Mouse (Mus musculus): Measurements from ENCODE around the gene Cnp.
A peak's percentile ranks its signal among the peaks of the same experiment; 100 is the strongest.
"Not testable (repeated sequence)": the region's sequence is repeated elsewhere in the genome, so short reads cannot be mapped to it uniquely, and the experiment has no call there.

Gene Cnp

GRCm38 (mm10) chr11:100552842-100553241, 21.9 kb upstream of the Cnp start:
- DNase-seq (ENCODE audit: low read depth, low spot score): no peak

DNA sequence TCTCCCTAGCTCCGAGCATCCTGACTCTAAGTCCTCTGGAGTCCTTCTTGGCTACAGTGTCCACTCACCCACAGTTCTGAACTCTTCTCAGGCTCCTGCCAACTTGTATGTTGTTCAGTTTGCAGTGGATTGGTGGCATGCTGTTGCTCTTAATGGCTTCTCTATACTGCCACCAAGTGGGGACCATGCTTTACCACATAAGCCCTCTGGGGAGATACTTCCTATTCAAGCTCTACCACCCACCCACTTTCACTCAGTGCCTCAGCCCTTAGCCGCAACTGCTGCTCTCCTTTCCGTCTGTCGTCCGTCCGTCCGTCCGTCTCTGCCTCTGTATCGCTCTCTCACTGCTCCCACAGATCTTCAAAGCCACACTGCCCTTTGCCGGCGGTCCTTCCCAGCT, 19.1 kb upstream of the Cnp start:
- peak; percentile 67 for DNase-seq (ENCODE audit: low read depth, low spot score)

- DNase-seq (ENCODE audit: low read depth, low spot score): no peak
These were observed 17.1 kb upstream of the Cnp start for GRCm38 (mm10) chr11:100557563-100557962.

DNA sequence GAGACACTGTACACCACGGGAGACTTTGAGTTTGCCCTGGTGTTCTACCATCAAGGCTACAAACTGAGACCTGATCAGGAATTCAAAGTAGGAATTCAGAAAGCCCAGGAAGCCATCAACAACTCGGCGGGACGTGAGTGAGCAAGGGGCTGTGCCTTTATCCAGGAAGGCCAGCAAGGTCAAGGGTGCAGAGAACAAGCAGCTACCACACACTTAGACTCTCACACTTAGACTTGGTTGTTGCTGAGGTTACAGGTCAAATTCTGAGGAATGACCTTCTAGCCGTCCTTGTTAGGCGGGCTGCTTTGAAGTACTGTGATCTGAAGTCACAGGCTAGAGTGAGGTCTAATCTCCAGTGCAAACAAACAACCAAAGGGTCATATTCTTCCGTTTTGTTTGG, 15.2 kb upstream of the Cnp start:
- no peak for DNase-seq (ENCODE audit: low read depth, low spot score)

DNA sequence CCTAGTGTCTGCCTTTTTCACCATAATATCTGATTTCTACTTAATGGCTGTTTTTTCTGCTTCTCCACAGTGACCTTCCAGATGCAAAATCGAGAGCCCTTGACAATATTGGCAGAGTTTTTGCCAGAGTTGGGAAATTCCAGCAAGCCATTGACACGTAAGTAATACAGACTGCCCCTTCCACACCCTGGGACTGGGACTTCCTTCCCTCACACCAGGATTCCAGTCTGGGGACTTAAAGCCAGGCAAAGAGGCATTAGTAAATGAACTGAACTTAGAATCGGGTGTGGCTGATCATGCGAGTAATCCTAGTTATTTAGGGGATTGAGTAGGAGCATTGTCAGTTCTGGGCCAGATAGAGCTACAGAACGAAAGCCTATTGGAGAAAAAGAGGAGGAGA, 13.0 kb upstream of the Cnp start:
- DNase-seq (ENCODE audit: low read depth, low spot score): no peak

DNA sequence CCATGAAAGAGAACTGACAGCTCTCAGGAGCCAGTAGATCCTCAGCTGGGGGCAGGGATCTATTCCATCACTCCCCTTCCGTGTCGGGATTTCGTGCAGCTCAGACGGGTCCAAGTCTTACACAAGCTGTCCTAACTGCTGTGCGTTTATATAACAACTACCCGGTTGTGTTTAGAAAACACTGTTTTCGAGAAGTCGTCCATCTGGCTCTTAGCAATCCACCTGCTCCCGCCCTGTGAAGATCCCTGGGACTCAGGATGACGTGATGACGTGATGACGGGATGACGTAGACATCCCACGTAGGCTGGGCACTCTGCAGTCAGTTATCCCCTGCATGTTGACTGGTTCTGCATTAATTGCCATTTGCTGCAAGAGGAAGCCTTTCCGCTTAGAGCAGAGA, 10.4 kb upstream of the Cnp start:
- no peak for DNase-seq (ENCODE audit: low read depth, low spot score)

GRCm38 (mm10) chr11:100564703-100565102, 10.0 kb upstream of the Cnp start:
- no peak for DNase-seq (ENCODE audit: low read depth, low spot score)

DNA sequence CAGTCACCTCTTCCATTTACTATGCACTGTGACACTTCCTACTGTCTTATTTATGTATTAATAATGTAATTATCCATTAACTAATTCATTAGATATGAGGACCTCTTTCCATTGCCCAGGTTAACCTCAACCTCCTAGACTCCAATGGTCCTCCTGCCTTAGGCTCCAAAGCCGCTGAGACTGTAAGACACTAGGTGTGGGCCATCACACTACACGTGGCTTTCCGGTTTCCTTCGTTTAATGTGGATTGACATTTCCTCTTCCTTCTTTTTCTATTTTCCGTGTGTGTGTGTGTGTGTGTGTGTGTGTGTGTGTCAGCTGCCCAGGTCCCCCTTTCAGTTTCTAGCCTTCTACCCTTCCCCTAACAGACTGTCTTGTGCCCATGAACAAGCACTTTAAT, 7.5 kb upstream of the Cnp start:
- DNase-seq (ENCODE audit: low read depth, low spot score): no peak

DNA sequence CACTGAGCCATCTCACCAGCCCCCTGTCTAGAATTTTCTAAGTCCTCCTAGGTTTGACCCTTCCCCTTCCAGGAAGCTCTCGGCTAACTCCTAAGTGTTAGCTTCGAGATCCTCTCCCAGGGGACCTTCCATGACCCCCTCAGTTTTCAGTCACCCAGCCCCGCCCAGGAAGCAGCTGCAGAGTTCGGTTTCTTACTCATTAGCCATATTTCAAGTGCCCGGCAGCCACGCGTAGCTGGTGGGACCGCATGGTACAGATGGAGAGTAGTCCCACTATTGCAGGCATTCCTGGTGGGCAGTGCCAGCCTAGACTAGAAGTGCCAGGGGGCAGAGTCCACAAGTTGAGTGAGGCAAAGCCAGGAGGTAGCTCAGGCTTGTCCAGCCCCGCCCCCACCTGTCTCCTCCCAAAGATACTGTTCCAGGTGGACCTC, 6.9 kb upstream of the Cnp start:
- DNase-seq (ENCODE audit: low read depth, low spot score): no peak

DNA sequence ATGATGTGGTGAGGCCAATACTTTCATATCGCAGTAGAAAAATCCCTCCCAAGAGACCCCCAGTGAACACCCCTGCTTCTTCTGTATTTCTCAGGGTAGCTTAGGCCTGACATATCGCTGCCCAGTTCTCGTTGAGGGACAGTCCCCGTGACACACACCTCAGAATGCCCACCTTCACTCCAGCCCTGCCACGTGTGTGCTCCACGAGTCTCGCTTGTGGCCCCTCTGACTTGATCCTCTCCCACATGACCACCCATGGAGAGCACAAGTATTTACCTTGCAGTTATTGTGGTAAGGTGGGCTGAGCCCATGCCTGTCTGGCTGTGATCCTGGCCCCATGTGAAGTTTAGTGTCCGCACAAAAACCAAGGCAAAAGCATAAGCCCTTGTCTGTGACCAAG, 6.0 kb upstream of the Cnp start:
- DNase-seq (ENCODE audit: low read depth, low spot score): no peak

- DNase-seq (ENCODE audit: low read depth, low spot score): no peak
These were observed 4.9 kb upstream of the Cnp start for GRCm38 (mm10) chr11:100569789-100570188.

DNA sequence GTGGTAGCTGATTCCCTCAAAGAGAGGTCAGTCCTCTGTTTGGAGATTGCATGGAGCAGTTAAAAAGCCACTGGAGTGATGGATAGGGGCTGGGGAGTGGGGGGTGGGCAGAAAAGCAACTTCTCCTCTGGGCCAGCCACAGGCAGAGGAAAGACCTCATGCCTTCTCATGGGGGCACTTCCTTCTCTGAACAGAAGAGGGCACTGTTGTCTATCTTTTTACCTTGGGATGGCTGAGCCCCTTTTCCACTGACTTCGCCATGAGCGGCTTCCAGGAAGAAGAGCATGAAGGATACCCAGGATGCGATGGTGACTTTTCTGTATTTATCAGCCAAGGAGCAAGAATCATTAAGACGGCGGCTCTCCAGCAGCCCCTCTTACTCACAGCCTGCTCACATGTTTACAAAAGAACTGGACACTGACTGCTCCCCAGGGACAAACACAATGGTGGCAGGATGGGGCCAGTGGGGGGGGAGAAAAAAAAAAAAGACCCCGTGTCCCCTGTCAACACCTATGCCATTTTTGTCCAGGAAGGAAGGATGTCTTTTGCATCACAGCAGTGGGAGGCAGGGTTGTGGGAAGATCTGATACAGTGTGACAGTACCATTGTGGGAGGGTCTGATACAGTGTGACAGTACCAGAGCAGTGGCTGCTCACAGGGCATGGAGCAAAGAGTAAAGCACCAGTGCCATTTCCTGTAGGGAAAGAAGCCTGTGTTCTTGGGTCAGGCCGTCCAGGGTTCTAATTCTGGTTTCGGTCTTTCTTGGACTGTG, 4.1 kb upstream of the Cnp start:
- peak; percentile 76 for DNase-seq (ENCODE audit: low read depth, low spot score)

DNA sequence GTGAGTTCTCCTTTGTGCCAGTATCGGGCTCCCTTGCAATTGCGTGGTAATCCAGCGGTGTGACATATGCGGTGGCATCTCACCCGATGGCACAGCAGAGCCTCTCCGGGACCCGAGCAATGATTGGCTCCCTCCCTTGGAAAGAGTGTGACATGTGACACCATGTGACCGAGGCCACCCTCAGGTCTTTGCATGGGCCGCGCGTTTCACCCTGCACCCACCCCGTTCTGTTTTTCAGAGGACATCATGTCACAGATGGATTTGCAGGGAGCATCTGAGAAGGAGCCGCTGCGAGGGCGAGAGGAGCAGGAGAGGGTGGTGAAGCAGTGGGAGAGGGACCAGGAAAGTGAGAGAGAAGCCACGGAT, 3.5 kb upstream of the Cnp start:
- peak; percentile 8 for DNase-seq (ENCODE audit: low read depth, low spot score)

DNA sequence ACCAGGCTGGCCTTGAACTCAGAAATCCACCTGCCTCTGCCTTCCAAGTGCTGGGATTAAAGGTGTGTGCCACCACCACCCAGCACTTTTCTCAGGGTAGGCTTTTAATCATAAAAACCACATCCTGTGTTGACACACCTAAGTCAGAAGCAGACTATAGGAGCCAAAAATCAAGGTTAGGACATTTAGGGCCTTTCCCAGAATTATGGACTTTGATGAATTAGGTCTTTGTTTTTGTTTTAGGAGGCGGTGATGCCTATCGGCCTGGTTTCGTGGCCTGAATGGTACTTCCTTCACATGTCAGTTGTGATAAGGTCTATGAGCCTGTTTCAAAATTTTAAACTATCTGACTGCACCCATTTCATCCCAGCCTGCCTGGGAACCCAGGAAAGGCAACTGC, 516 bp upstream of the Cnp start:
- no peak for DNase-seq (ENCODE audit: low read depth, low spot score)

DNA sequence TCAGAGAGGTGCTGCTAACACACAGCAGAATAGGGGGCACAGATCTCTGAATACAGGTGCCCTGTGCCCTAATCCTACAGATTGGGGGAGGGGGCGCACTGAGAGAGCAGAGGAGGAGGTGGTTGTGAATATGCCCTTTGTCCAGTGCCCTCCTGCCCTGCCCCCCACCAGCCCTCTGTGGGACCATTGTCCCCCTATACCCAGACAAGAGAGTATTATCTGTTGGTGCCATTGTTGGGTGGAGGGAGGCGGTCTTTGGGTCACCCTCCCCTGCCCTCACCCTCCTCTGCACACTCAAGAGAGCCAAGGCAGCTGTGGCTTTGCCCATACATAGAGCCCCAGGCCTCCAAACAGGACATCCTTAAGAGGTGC, 766 bp downstream of the Cnp start:
- DNase-seq (ENCODE audit: low read depth, low spot score): peak; percentile 9

- DNase-seq (ENCODE audit: low read depth, low spot score): no peak
These were observed 1.6 kb downstream of the Cnp start for GRCm38 (mm10) chr11:100576256-100576655.

GRCm38 (mm10) chr11:100577852-100578599, 3.3 kb downstream of the Cnp start:
- no peak for DNase-seq (ENCODE audit: low read depth, low spot score)

GRCm38 (mm10) chr11:100579116-100579799, 4.6 kb downstream of the Cnp start:
- DNase-seq (ENCODE audit: low read depth, low spot score): no peak

GRCm38 (mm10) chr11:100580275-100580674, 5.6 kb downstream of the Cnp start:
- DNase-seq (ENCODE audit: low read depth, low spot score): no peak

GRCm38 (mm10) chr11:100581756-100582155, 7.1 kb downstream of the Cnp start:
- DNase-seq (ENCODE audit: low read depth, low spot score): no peak

- not testable (repeated sequence) for DNase-seq (ENCODE audit: low read depth, low spot score)
These were observed 7.7 kb downstream of the Cnp start for GRCm38 (mm10) chr11:100582413-100582812.

- no peak for DNase-seq (ENCODE audit: low read depth, low spot score)
These were observed 8.1 kb downstream of the Cnp start for GRCm38 (mm10) chr11:100582836-100583235.

GRCm38 (mm10) chr11:100584561-100584961, 9.9 kb downstream of the Cnp start:
- DNase-seq (ENCODE audit: low read depth, low spot score): no peak

Measured in retina, postnatal 7 days (tissue).